Mouse (Mus musculus) G1E (cell line): Measurements from ENCODE around the gene Rhbdf2.

Experiments used
- CTCF ChIP-seq: IDR thresholded peaks from 2 replicates; pipeline ENCODE4 v1.5.1; 2012; ENCODE audit warnings: low read depth, low read length, inconsistent platforms, mixed read lengths
- GATA2 ChIP-seq: IDR thresholded peaks from 2 replicates; pipeline ENCODE4 v1.6.1; 2012; ENCODE audit warnings: low read depth, low read length, inconsistent platforms, borderline replicate concordance

DNA sequence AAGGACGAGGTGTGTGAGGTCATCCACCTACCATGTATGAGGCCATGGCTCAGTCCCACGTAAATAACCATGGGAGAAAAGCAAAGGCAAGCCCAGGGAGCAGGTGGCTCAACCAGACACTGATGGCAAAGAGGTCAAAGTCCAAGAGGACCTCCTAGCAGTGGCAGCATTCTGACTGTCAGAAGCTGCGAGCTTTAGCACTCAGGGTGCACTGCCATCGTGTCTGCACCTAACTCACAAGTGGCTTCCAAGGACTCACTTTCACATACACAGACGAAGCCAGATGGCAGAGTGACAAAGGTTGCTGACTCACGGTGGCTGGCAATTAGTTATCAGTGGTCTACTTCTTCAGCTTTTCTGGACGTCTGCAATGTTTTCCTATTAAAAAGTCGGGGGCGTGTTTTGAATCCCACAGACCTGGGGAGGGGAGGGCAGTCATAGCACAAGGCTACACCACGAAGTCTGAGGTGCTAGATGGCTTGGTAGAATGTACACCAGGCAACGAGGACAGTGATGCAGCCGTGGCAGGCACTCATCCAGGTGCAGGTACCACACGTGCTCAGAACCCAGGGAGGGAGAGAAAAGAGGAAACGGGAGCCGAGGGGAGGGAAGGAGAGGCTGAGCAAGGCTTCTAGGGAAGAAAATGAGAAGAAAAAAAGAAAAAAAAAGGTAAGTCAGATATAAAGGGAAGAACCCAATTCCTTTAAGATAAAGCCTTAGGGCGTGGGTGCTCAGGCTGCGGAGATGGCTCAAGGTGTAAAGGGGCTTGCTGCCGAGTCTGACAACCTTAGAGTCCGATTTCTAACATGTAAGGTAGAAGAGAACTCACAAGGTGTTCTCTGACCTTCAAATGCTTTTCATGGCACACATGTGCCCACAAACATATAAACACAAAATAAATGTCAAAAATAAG, 54.8 kb downstream of the Rhbdf2 start:
- no peak for TF ChIP-seq CTCF
- no peak for TF ChIP-seq GATA2
